10 mouse cellular contexts compared by ENCODE assay signal in genomic region chr7:17003230-17003960, GRCm38 (mm10). TPM values are rescaled to one million over a fixed set of nuclear protein-coding genes. Genes with fewer than 3 reads are reported as not detected.
DNase-seq lines count a peak whose midpoint lies in the region; ATAC-seq lines count a peak whose summit lies in the region.
"Had no signal": no experiment of that assay in that cellular context is flagged by ENCODE, and none has a peak within 500 bp of the region (broad histone marks: within the 10 kb centered on the region; RNA-seq: fewer than 3 reads in every experiment).

No protein-coding gene starts in this region.

- no peaks in the 10 kb centered on the region for H3K4me1 ChIP-seq in hindbrain, embryonic 12.5 days
- H3K4me1 ChIP-seq in hindbrain, embryonic 10.5 days (replicated peaks) = no peaks in the 10 kb centered on the region
- H3K4me1 ChIP-seq: embryonic facial prominence, embryonic 12.5 days had no signal

- intact Hi-C loops in left cerebral cortex, postnatal 36 days (cut with DNase I) = no loop called here

- DNase-seq in hindbrain, embryonic 10.5 days (ENCODE audit: low spot score) = no peak
- peak; percentile 81 for DNase-seq in adipocyte (ENCODE audit: low spot score)
- peak; percentile 60 to 84 for DNase-seq in kidney, postnatal 36 days
- no peak for DNase-seq in left cerebral cortex, postnatal 36 days (ENCODE audit: low spot score in 2 of 2)
- no peak for DNase-seq in thymus, postnatal 10 days (ENCODE audit: low spot score in 2 of 2)

- H3K4me3 ChIP-seq in hindbrain, embryonic 12.5 days = no peak overlapping the region
- no peak overlapping the region for H3K4me3 ChIP-seq in hindbrain, embryonic 10.5 days
- H3K4me3 ChIP-seq: embryonic facial prominence, embryonic 12.5 days had no signal

- no peaks in the 10 kb centered on the region for H3K9me3 ChIP-seq in hindbrain, embryonic 12.5 days (replicated peaks)
- 0 out of 2 replicates have a peak, but pooled peaks cover 4% of the 10 kb centered on the region for H3K9me3 ChIP-seq in hindbrain, embryonic 10.5 days
- H3K9me3 ChIP-seq: embryonic facial prominence, embryonic 12.5 days had no signal

- H3K9ac ChIP-seq in hindbrain, embryonic 12.5 days = no peak overlapping the region
- H3K9ac ChIP-seq: embryonic facial prominence, embryonic 12.5 days had no signal

- H3K36me3 ChIP-seq in hindbrain, embryonic 12.5 days = peaks cover 54% of the 10 kb centered on the region
- peaks cover 76% of the 10 kb centered on the region for H3K36me3 ChIP-seq in hindbrain, embryonic 10.5 days

- H3K4me2 ChIP-seq in hindbrain, embryonic 12.5 days (replicated peaks) = no peak overlapping the region
- H3K4me2 ChIP-seq: embryonic facial prominence, embryonic 12.5 days had no signal

- H3K27ac ChIP-seq in hindbrain, embryonic 12.5 days = 0 out of 2 replicates have a peak overlapping the region, but pooled peaks have one; percentile 30
- no peak overlapping the region for H3K27ac ChIP-seq in hindbrain, embryonic 10.5 days
- H3K27ac ChIP-seq: embryonic facial prominence, embryonic 12.5 days had no signal

- no peaks in the 10 kb centered on the region for H3K27me3 ChIP-seq in hindbrain, embryonic 12.5 days
- no peaks in the 10 kb centered on the region for H3K27me3 ChIP-seq in hindbrain, embryonic 10.5 days (ENCODE audit: insufficient read depth, poor library complexity, severe bottlenecking)
- H3K27me3 ChIP-seq: embryonic facial prominence, embryonic 12.5 days; Patski had no signal

- 87% methylated on average over 7 of the region's 7 CpGs for WGBS in hindbrain, embryonic 12.5 days
- WGBS in hindbrain, embryonic 10.5 days = 83% methylated on average over 7 of the region's 7 CpGs

- ATAC-seq in hindbrain, embryonic 12.5 days (ENCODE audit: low FRiP score) = no peak
- peak; percentile 16; the same call in 1 of the 2 replicates for ATAC-seq in common myeloid progenitor, adult 5-6 weeks (replicated peaks; ENCODE audit: low read depth, poor library complexity, severe bottlenecking)
- no peak for ATAC-seq in monocyte, adult 5-6 weeks (replicated peaks; ENCODE audit: insufficient number of reproducible peaks, low FRiP score, low TSS enrichment, poor library complexity, severe bottlenecking)

RNA-seq across cellular contexts. Expression of gene Ccdc8, which starts 10.9 kb away (rescaled TPM):
- 9.2 and 10.4 TPM in 2 replicates for polyA plus RNA-seq in hindbrain, embryonic 12.5 days (2016; fragmentation: Nextera tagmentation; extraction: Ambion mirVana)
- polyA plus RNA-seq in hindbrain, embryonic 10.5 days (2016; fragmentation: Nextera tagmentation; extraction: Ambion mirVana) = 7.3 and 13.5 TPM in 2 replicates
- total RNA-seq in common myeloid progenitor, adult 5-6 weeks (2017) = 6.5 and 8.2 TPM in 2 replicates
- 1 to 10 TPM; 2.1 to 2.3 TPM for total RNA-seq in left cerebral cortex, postnatal 36 days (2021)
- total RNA-seq in monocyte, adult 5-6 weeks (2017) = 0.10 to 0.38 TPM in 2 of 3 replicates, not detected in the other

RNA-seq across cellular contexts. Expression of gene Gm42372, which starts 20.5 kb away (rescaled TPM):
- polyA plus RNA-seq in hindbrain, embryonic 12.5 days (2016; fragmentation: Nextera tagmentation; extraction: Ambion mirVana) = 1.0 and 1.7 TPM in 2 replicates
- polyA plus RNA-seq in hindbrain, embryonic 10.5 days (2016; fragmentation: Nextera tagmentation; extraction: Ambion mirVana) = 0.91 and 0.93 TPM in 2 replicates
- total RNA-seq in common myeloid progenitor, adult 5-6 weeks (2017) = 0.37 TPM in 1 of 2 replicates, not detected in the other
- total RNA-seq in left cerebral cortex, postnatal 36 days (2021) = 10 to 100 TPM; 59.7 to 61.7 TPM
- total RNA-seq in monocyte, adult 5-6 weeks (2017) = 0.49 to 0.75 TPM (median 0.67 TPM) in 3 replicates

RNA-seq across cellular contexts. Expression of gene Ppp5c, which starts 24.3 kb away (rescaled TPM):
- polyA plus RNA-seq in hindbrain, embryonic 12.5 days (2016; fragmentation: Nextera tagmentation; extraction: Ambion mirVana) = 101 and 102 TPM in 2 replicates
- polyA plus RNA-seq in hindbrain, embryonic 10.5 days (2016; fragmentation: Nextera tagmentation; extraction: Ambion mirVana) = 126 and 136 TPM in 2 replicates
- 75.0 and 99.0 TPM in 2 replicates for total RNA-seq in common myeloid progenitor, adult 5-6 weeks (2017)
- total RNA-seq in left cerebral cortex, postnatal 36 days (2021) = 100 to 1,000 TPM; 159 to 168 TPM
- 25.8 to 48.8 TPM (median 35.1 TPM) in 3 replicates for total RNA-seq in monocyte, adult 5-6 weeks (2017)

RNA-seq across cellular contexts. Expression of gene Pnmal1, which starts 43.9 kb away (rescaled TPM):
- 24.0 and 27.3 TPM in 2 replicates for polyA plus RNA-seq in hindbrain, embryonic 12.5 days (2016; fragmentation: Nextera tagmentation; extraction: Ambion mirVana)
- 5.8 and 12.7 TPM in 2 replicates for polyA plus RNA-seq in hindbrain, embryonic 10.5 days (2016; fragmentation: Nextera tagmentation; extraction: Ambion mirVana)
- 0.09 TPM in 1 of 2 replicates, not detected in the other for total RNA-seq in common myeloid progenitor, adult 5-6 weeks (2017)
- total RNA-seq in left cerebral cortex, postnatal 36 days (2021) = 100 to 1,000 TPM; 109 to 111 TPM
- total RNA-seq in monocyte, adult 5-6 weeks (2017) = not detected in 3 replicates
- polyA plus RNA-seq: Patski had no signal

RNA-seq across cellular contexts. Expression of gene Hif3a, which starts 58.8 kb away (rescaled TPM):
- polyA plus RNA-seq in hindbrain, embryonic 12.5 days (2016; fragmentation: Nextera tagmentation; extraction: Ambion mirVana) = 7.9 and 9.5 TPM in 2 replicates
- 4.8 and 5.6 TPM in 2 replicates for polyA plus RNA-seq in hindbrain, embryonic 10.5 days (2016; fragmentation: Nextera tagmentation; extraction: Ambion mirVana)
- total RNA-seq in common myeloid progenitor, adult 5-6 weeks (2017) = 0.82 and 2.2 TPM in 2 replicates
- total RNA-seq in left cerebral cortex, postnatal 36 days (2021) = 10 to 100 TPM in 1 of 2 experiments, 1 to 10 TPM in 1; 6.8 to 16.0 TPM
- not detected in 3 replicates for total RNA-seq in monocyte, adult 5-6 weeks (2017)

Comparison
In these comparisons a context has a peak if more than half of its experiments do, and no peak if none do; other contexts are left out.
1. DNase-seq: peak in adipocyte (single experiment) and kidney, postnatal 36 days (2 of 2); none in hindbrain, embryonic 10.5 days (single experiment), left cerebral cortex, postnatal 36 days (0 of 2) and thymus, postnatal 10 days (0 of 2).
2. RNA of gene Gm42372, which starts 20.5 kb away (total RNA-seq): 59.7 to 61.7 TPM in left cerebral cortex, postnatal 36 days; 0.49 to 0.75 TPM in monocyte, adult 5-6 weeks and 0.37 TPM in common myeloid progenitor, adult 5-6 weeks; every median in the first group is over 10 times any median in the second.